Mouse (Mus musculus): ENCODE data around the gene 3110082I17Rik. TPM values are rescaled to one million over a fixed set of nuclear protein-coding genes. Genes with fewer than 3 reads are reported as not detected.

Gene 3110082I17Rik
- total and polyA plus RNA-seq, 3 experiments: 41.2 to 100.0 (median 46.9) TPM

DNA sequence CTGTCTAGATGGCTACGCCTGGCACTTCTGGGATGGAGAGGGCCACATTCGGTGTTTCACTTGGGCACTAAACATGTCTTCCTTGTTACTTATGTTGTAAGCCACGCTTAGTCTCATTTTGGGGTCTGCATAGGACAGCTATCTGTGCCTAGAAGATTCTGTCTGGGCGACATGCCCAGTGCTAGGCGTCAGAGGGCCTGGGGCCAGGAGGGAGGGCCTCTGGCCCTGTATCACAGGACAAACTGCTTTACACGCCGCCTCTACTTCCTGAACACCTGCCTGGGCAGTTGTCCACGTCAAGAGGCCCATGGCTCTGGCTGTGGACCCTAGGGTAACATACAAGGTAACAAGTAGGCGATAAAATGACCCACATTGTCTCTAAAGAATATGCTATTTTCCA lies 32.3 kb downstream of the 3110082I17Rik start:
- no peak overlapping the region for H3K4me2 ChIP-seq (ENCODE audit: insufficient read depth, low read depth, poor library complexity, severe bottlenecking)
- H3K79me2 ChIP-seq (replicated peaks; ENCODE audit: control insufficient read depth, extremely low read depth, insufficient read depth, poor library complexity, severe bottlenecking): no peaks in the 10 kb centered on the region
- TF ChIP-seq ZKSCAN1 (IDR thresholded peaks at IDR 0.05; ENCODE audit: borderline replicate concordance, low read depth, low read length): no peak
- no peak for TF ChIP-seq POLR2A (IDR thresholded peaks at IDR 0.05; ENCODE audit: low read depth, low read length)
- TF ChIP-seq USF2 (conservative IDR thresholded peaks at IDR 0.05; ENCODE audit: low read depth, low read length): no peak
- TF ChIP-seq CHD1 (IDR thresholded peaks at IDR 0.05; ENCODE audit: low read depth, low read length): no peak
- TF ChIP-seq ELF1 (IDR thresholded peaks at IDR 0.05; ENCODE audit: low read depth, low read length): no peak
- no peak for TF ChIP-seq BHLHE40 (IDR thresholded peaks at IDR 0.05; ENCODE audit: low read depth, low read length)
- TF ChIP-seq TBP (conservative IDR thresholded peaks at IDR 0.05; ENCODE audit: low read depth, low read length): no peak
- TF ChIP-seq NRF1 (IDR thresholded peaks at IDR 0.05; ENCODE audit: low read depth, low read length): no peak
- no peak for TF ChIP-seq GABPA (IDR thresholded peaks at IDR 0.05; ENCODE audit: insufficient replicate concordance, low read depth, low read length)
- TF ChIP-seq KAT2A (IDR thresholded peaks at IDR 0.05; ENCODE audit: insufficient replicate concordance, low read length): no peak
- TF ChIP-seq ZMIZ1 (IDR thresholded peaks at IDR 0.05; ENCODE audit: low read depth, low read length): no peak
- no peak for TF ChIP-seq E2F4 (IDR thresholded peaks at IDR 0.05; ENCODE audit: insufficient replicate concordance, low read depth, low read length)
- no peak for TF ChIP-seq MEF2A (IDR thresholded peaks at IDR 0.05; ENCODE audit: borderline replicate concordance, low read depth, low read length)
- TF ChIP-seq CTCF (conservative IDR thresholded peaks at IDR 0.05 in 1 of 2, IDR thresholded peaks at IDR 0.05 in 1 of 2; ENCODE audit: low read depth in 2 of 2, low read length in 2 of 2): no peak
- TF ChIP-seq USF1 (IDR thresholded peaks at IDR 0.05; ENCODE audit: low read depth, low read length): no peak
- no peak for TF ChIP-seq RCOR1 (conservative IDR thresholded peaks at IDR 0.05; ENCODE audit: low read depth, low read length)
- TF ChIP-seq MAZ (IDR thresholded peaks at IDR 0.05; ENCODE audit: low read depth, low read length): no peak
- no peak for TF ChIP-seq SMC3 (IDR thresholded peaks at IDR 0.05; ENCODE audit: low read depth, low read length)
- no peak for TF ChIP-seq MXI1 (IDR thresholded peaks at IDR 0.05; ENCODE audit: low read depth, low read length)
- TF ChIP-seq POLR2AphosphoS2 (IDR thresholded peaks at IDR 0.05; ENCODE audit: low read depth, low read length): no peak
- DNase-seq (ENCODE audit: extremely low read depth): no peak
- no peak overlapping the region for H3K4me3 ChIP-seq (replicated peaks in 1 of 3; ENCODE audit: low read depth in 2 of 3, low read length in 2 of 3, poor library complexity in 1 of 3)
- no peaks in the 10 kb centered on the region for H3K9me3 ChIP-seq (replicated peaks; ENCODE audit: low read length)
- H3K27ac ChIP-seq (ENCODE audit: insufficient read depth, low read depth): no peak overlapping the region
- H3K4me1 ChIP-seq (ENCODE audit: control insufficient read depth in 1 of 2, insufficient read depth in 2 of 2): peaks cover 0 to 6% of the 10 kb centered on the region in 2 experiments; a peak in 2 of 4 replicates
- H3K36me3 ChIP-seq (replicated peaks in 1 of 2; ENCODE audit: control insufficient read depth in 1 of 2, insufficient read depth in 1 of 2, low read length in 1 of 2): peaks cover 0 to 76% of the 10 kb centered on the region in 2 experiments
- dilution Hi-C loops (cut with MboI; ENCODE audit: extremely low pct_ligation_motif_present, extremely low pct_unique_long_range_greater_than_20kb, low sequenced_read_pairs): no loop called here
- no peaks in the 10 kb centered on the region for H3K27me3 ChIP-seq (replicated peaks)
- H3K9ac ChIP-seq (ENCODE audit: insufficient read depth, low read depth): no peak overlapping the region
- in situ Hi-C loops (cut with MboI; ENCODE audit: low pct_ligation_motif_present, low pct_unique_long_range_greater_than_20kb, low sequenced_read_pairs): no loop called here

DNA sequence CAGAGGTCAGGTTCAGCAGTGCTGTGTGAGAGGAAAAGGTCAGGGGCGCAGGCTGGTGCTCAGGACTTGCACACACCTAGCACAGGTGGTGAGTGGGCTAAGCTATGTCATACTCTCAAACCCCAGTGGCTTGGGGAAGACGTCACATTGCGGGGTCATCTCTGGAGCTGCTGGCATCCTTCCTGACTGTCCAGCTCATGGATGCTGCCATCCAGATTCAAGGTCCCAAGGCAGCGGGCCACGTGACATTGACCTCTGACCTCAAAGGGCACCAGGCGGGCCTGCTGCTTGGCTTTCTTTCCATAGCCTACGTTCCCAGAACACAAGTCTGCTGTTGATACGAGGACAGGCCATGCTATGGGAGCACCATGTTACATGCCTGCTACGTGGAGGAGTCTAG lies 33.3 kb downstream of the 3110082I17Rik start:
- Histone ChIP-seq H3K79me2 (replicated peaks; ENCODE audit: control insufficient read depth, extremely low read depth, insufficient read depth, poor library complexity, severe bottlenecking) (no peaks in the 10 kb centered on the region), H3K9me3 (replicated peaks; ENCODE audit: low read length) (no peaks in the 10 kb centered on the region), H3K4me1 (ENCODE audit: control insufficient read depth in 1 of 2, insufficient read depth in 2 of 2) (peaks cover 0 to 6% of the 10 kb centered on the region in 2 experiments; a peak in 2 of 4 replicates), H3K36me3 (replicated peaks in 1 of 2; ENCODE audit: control insufficient read depth in 1 of 2, insufficient read depth in 1 of 2, low read length in 1 of 2) (peaks cover 0 to 73% of the 10 kb centered on the region in 2 experiments), H3K4me2 (ENCODE audit: insufficient read depth, low read depth, poor library complexity, severe bottlenecking) (no peak overlapping the region), H3K27ac (ENCODE audit: insufficient read depth, low read depth) (no peak overlapping the region), H3K4me3 (replicated peaks in 1 of 3; ENCODE audit: low read depth in 2 of 3, low read length in 2 of 3, poor library complexity in 1 of 3) (no peak overlapping the region), H3K9ac (ENCODE audit: insufficient read depth, low read depth) (no peak overlapping the region), H3K27me3 (replicated peaks) (no peaks in the 10 kb centered on the region)
- no peak for DNase-seq (ENCODE audit: extremely low read depth)
- dilution Hi-C loops (cut with MboI; ENCODE audit: extremely low pct_ligation_motif_present, extremely low pct_unique_long_range_greater_than_20kb, low sequenced_read_pairs): no loop called here
- no peak for TF ChIP-seq ZKSCAN1 (IDR thresholded peaks at IDR 0.05; ENCODE audit: borderline replicate concordance, low read depth, low read length)
- no peak for TF ChIP-seq TCF12 (IDR thresholded peaks at IDR 0.05; ENCODE audit: low read depth, low read length)
- in situ Hi-C loops (cut with MboI; ENCODE audit: low pct_ligation_motif_present, low pct_unique_long_range_greater_than_20kb, low sequenced_read_pairs): no loop called here

Measured in CH12.LX (cell line).